Mouse (Mus musculus) monocyte, adult 5-6 weeks (primary cell): Measurements from ENCODE around the gene H2-Ke6. TPM values are rescaled to one million over a fixed set of nuclear protein-coding genes. Genes with fewer than 3 reads are reported as not detected.

ENCODE experiments used
- ATAC-seq: fragments of 153-309, 156-312 bp; replicated peaks from 2 replicates; pipeline ENCODE4 v1.8.0; 2017; ENCODE audit warnings: mild to moderate bottlenecking; ENCODE audit not compliant: low TSS enrichment, insufficient number of reproducible peaks, severe bottlenecking, poor library complexity, low FRiP score
- total RNA-seq: library from RNA; stranded (forward); fragments of 200-1000, 200-491, 200-594 nt; gene quantifications from 3 replicates; pipeline ENCODE4 v1.2.3, GENCODE M21; 2017

H2-Ke6 gene
- total RNA-seq, 1 experiment from 2014 or later, result 111 TPM

GRCm38 (mm10) chr17:34031465-34032173 is 3.8 kb upstream of the H2-Ke6 start, which contains the start of the genes Slc39a7 and Rxrb:
TSS of gene Slc39a7 (minus strand) at chr17:34031682.
TSS of gene Rxrb (plus strand) at chr17:34031812.
- peak; percentile 37 for ATAC-seq

- ATAC-seq, result no peak
Measured at GRCm38 (mm10) chr17:34030861-34031326, 3.0 kb upstream of the H2-Ke6 start.

GRCm38 (mm10) chr17:34029890-34030595 is 2.2 kb upstream of the H2-Ke6 start:
- ATAC-seq, result no peak

- no peak for ATAC-seq
Measured at GRCm38 (mm10) chr17:34029150-34029889, 1.5 kb upstream of the H2-Ke6 start.

DNA sequence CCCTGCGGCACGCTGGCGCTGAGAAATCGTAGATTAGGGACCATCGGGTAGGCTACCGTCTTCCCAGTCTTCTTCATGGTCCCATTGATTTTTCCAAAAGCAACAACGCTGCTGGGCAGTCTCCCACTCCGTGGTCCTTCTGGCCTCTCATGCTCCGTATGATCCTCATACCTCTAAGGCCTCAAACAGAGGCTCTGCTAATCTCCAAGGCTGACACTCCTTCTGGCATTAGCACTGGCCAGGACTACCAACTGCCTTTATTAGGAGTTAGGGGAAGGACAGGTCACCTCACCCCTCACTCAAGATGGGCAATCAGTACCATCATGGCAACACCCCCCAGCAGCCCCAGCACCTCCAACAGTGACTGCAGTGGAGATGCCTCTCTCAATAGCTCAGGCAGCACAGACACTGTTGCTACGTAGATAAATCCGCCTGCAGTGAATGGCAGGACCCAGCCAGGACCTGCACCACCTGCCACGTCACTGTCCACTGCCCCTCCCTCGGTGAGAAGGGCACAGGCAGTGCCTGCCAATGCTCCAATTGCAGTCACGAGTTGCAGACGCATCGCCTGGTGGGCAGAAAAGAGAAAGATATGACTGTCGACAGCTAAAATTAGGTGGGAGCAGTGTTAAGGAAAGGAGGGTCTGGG is 765 bp upstream of the H2-Ke6 start:
- no peak for ATAC-seq

- peak; percentile 38 for ATAC-seq
Measured at GRCm38 (mm10) chr17:34026917-34027655, 774 bp downstream of the H2-Ke6 start.

- ATAC-seq, result no peak
Measured at GRCm38 (mm10) chr17:34026221-34026620, 1.6 kb downstream of the H2-Ke6 start.

DNA sequence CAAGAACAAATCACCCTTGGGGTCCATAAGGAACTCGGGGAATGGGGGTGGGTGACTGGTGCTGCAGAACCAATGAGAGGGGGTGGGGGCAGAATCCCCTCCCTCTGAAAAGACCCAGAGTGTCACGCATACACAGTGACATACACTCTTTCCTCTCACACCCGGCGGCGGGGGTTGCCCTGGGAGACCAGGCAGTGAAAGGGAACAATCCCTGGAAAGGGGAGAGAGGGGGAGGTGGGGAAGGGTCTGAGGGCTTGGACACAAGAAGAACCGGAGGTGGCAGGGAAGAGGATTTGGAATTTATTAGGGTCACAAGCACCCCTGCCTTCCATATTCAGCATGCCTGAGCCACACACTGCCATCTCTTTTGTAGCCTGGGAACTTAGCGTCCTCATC is 2.1 kb downstream of the H2-Ke6 start:
- no peak for ATAC-seq

DNA sequence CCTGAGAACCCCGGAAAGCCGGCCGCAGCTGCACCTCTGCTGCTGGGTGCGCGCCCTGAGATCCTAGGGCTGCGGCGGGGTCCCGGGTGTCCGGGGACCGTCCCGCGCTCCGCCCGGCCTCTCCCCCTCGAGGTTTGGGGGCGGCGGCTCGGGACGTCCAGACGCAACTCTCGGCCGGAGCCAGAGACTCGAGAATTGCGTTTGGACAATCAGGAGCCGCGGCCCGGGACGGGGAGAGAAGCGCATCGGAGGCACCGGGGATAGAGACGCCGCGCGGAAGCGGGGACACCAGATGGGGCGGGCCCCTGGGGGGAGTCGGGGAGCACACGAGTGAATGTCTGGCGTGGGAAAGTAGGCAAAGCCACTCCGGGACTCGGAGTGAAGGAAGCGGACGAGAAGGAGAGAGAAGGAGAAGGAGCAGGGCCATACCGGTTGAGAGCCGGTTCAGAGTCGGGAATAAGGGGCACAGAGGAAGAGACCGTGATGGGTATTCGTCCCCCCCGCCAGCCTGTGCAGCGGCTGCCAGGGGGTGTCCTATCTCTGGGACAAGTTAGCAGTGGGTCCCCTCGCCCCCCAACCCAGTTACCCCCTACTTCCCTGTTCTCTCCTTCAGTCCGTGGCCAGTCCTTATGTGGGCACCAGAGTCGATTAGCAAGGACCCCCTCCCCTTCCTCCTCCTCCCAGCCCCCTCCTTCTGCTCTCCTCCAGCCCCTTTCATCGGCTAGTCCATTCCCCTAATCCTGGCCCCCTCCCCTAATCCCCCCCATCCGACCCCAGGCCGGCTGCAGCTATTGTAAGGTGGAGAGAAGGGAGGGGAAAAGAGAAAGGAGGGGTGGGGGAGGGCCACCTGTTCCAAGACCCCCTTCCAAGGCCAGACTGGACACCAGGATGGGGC is 2.8 kb downstream of the H2-Ke6 start:
- no peak for ATAC-seq

GRCm38 (mm10) chr17:34024317-34024821 is 3.5 kb downstream of the H2-Ke6 start, which contains the start of gene Ring1:
TSS of gene Ring1 (minus strand) at chr17:34024680.
- no peak for ATAC-seq

- ATAC-seq, result no peak
Measured at GRCm38 (mm10) chr17:34023678-34024077, 4.2 kb downstream of the H2-Ke6 start.

DNA sequence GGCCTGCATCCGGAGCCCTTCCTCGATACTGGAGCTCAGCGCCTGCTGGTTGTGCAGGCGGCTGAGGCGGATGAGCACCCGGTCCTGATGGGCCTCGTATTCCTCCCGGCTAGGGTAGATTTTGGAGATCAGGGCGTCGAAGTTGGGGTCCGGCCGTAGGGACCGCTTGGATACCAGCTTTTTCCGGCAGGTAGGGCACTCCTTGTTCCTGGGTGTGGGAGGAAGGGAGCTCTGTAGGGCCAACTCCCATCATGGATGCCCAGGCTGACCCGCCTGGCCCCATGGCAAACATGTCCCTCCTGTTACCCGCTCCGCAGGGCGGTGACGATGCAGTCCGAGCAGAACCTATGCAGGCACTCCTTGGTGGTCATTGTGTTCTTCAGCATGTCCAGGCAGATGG is 4.9 kb downstream of the H2-Ke6 start:
- ATAC-seq, result no peak

DNA sequence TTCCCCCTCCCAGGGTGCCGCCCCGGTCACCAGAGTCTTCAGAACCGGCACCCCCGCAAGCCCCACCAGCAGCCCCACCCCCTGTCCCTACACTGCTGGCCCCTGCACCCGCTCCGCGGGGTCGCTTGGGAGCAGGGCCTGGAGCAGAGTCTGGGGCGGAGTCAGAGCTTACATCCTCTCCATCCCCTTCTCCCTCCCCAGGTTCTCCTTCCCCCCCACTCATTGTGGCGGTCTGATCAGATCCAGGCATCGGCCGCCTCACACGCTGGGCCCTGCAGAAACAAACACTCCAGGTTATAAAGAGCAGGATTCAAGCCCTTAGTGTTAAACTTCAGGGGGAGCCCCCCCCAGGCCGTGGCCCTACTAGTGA is 5.5 kb downstream of the H2-Ke6 start:
- no peak for ATAC-seq

- ATAC-seq, result no peak
Measured at GRCm38 (mm10) chr17:34021539-34022413, 6.1 kb downstream of the H2-Ke6 start.

DNA sequence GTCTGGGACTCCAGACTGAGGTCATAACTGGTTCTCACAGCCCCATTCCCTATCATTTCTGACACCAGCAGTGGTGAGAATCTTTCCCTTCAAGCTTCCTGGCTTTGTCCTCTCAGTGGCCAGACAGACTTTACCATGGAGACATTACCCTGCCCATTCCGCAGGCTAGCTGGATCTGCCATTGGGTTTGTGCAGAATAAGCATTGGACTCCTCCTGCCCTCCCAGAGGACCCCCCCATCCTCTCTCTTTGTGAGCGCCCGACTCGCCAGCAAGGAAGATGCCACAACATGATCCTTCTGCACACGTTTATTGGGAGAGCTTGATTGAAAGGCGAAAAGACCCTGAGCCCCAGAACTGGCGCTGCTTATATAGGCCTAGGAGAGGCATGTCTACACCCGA is 14.4 kb downstream of the H2-Ke6 start:
- no peak for ATAC-seq

GRCm38 (mm10) chr17:34010156-34010555 is 17.7 kb downstream of the H2-Ke6 start:
- ATAC-seq, result no peak
